40 mouse cellular contexts compared by ENCODE assay signal in genomic region chr3:15331545-15331944, GRCm38 (mm10). TPM values are rescaled to one million over a fixed set of nuclear protein-coding genes. Genes with fewer than 3 reads are reported as not detected.
DNase-seq lines count a peak whose midpoint lies in the region; ATAC-seq and TF ChIP-seq lines count a peak whose summit lies in the region.
"Had no signal": no experiment of that assay in that cellular context is flagged by ENCODE, and none has a peak within 500 bp of the region (broad histone marks: within the 10 kb centered on the region; RNA-seq: fewer than 3 reads in every experiment).

No protein-coding gene starts in this region.

- ATAC-seq in cerebellum, adult (ENCODE audit: insufficient number of reproducible peaks, low FRiP score, low TSS enrichment): peak; percentile 49; the same call in 1 of the 2 replicates
- peak; percentile 49 for ATAC-seq in lung, postnatal 0 days
- peak; percentile 80 for ATAC-seq in megakaryocyte, adult 5-6 weeks (ENCODE audit: poor library complexity, severe bottlenecking)
- ATAC-seq: forebrain, embryonic 15.5 days; hindbrain, postnatal 0 days; intestine, embryonic 15.5 days; midbrain, embryonic 16.5 days had no signal

- TF ChIP-seq EP300 in lung, postnatal 0 days (IDR thresholded peaks at IDR 0.05): no peak

- no peak for TF ChIP-seq POLR2A in cerebellum, adult 2 months (IDR thresholded peaks at IDR 0.05; ENCODE audit: borderline replicate concordance, insufficient read depth, low read length)

- H3K4me3 ChIP-seq in cerebellum, adult 2 months (replicated peaks; ENCODE audit: insufficient read depth, low read depth, low read length): no peak overlapping the region
- H3K4me3 ChIP-seq in lung, postnatal 0 days (ENCODE audit: low read depth, low read length): no peak overlapping the region
- H3K4me3 ChIP-seq: embryonic facial prominence, embryonic 13.5 days; forebrain, embryonic 10.5 days; forebrain, embryonic 15.5 days; intestine, embryonic 15.5 days; lung, embryonic 15.5 days; myocyte; neural tube, embryonic 12.5 days had no signal

- no peak overlapping the region for H3K9ac ChIP-seq in lung, postnatal 0 days (replicated peaks; ENCODE audit: low read depth)
- H3K9ac ChIP-seq: embryonic facial prominence, embryonic 13.5 days; forebrain, embryonic 15.5 days; intestine, embryonic 15.5 days; lung, embryonic 15.5 days; neural tube, embryonic 12.5 days had no signal

- H3K36me3 ChIP-seq in lung, postnatal 0 days (ENCODE audit: insufficient read depth, low read length): no peaks in the 10 kb centered on the region
- H3K36me3 ChIP-seq: embryonic facial prominence, embryonic 13.5 days; forebrain, embryonic 10.5 days; forebrain, embryonic 15.5 days; G1E; intestine, embryonic 15.5 days; lung, embryonic 15.5 days; neural tube, embryonic 12.5 days had no signal

- no peak for TF ChIP-seq CTCF in cerebellum, adult 2 months (IDR thresholded peaks at IDR 0.05; ENCODE audit: borderline replicate concordance, insufficient read depth, low read depth, low read length)
- no peak for TF ChIP-seq CTCF in lung, postnatal 0 days (IDR thresholded peaks at IDR 0.05)

- WGBS in cerebellum, adult 2 months: 66% methylated on average over 3 of the region's 3 CpGs
- WGBS in lung, postnatal 0 days: 63% methylated on average over 3 of the region's 3 CpGs

- H3K27me3 ChIP-seq in cerebellum, adult 2 months (ENCODE audit: control insufficient read depth, insufficient read depth, low read length): no peaks in the 10 kb centered on the region; the same call in 1 of the 2 replicates
- no peaks in the 10 kb centered on the region for H3K27me3 ChIP-seq in lung, postnatal 0 days (replicated peaks; ENCODE audit: insufficient read depth, low read length)
- H3K27me3 ChIP-seq: embryonic facial prominence, embryonic 13.5 days; forebrain, embryonic 15.5 days; intestine, embryonic 15.5 days; lung, embryonic 15.5 days; neural tube, embryonic 12.5 days had no signal

- no peaks in the 10 kb centered on the region for H3K4me1 ChIP-seq in cerebellum, adult 2 months (ENCODE audit: control insufficient read depth, insufficient read depth, low read length)
- H3K4me1 ChIP-seq in lung, postnatal 0 days (ENCODE audit: insufficient read depth, low read depth, low read length): no peaks in the 10 kb centered on the region
- H3K4me1 ChIP-seq: embryonic facial prominence, embryonic 13.5 days; forebrain, embryonic 10.5 days; forebrain, embryonic 15.5 days; intestine, embryonic 15.5 days; lung, embryonic 15.5 days; neural tube, embryonic 12.5 days had no signal

- no peaks in the 10 kb centered on the region for H3K9me3 ChIP-seq in lung, postnatal 0 days (ENCODE audit: low read length)
- H3K9me3 ChIP-seq: forebrain, embryonic 15.5 days; G1E; intestine, embryonic 15.5 days; lung, embryonic 15.5 days had no signal

- no peak for DNase-seq in cerebellum, adult 2 months
- peak; percentile 16 for DNase-seq in lung, postnatal 0 days (ENCODE audit: low spot score)
- DNase-seq in lung, postnatal 14 days: no peak
- DNase-seq in kidney, postnatal 36 days: no peak
- DNase-seq in right cerebral cortex, adult 2 months (ENCODE audit: low spot score in 2 of 2): no peak
- DNase-seq: adrenal gland, adult 8-10 months; cerebellum, adult 11 months; cerebellum, adult 9-11 months; gastrocnemius, postnatal 25 days; heart, postnatal 14 days; kidney, adult 8-10 months; layer of hippocampus, adult 9-11 months; right cerebral cortex, postnatal 14 days had no signal

- H3K27ac ChIP-seq in cerebellum, adult 2 months (ENCODE audit: insufficient read depth, low read length): no peak overlapping the region
- no peak overlapping the region for H3K27ac ChIP-seq in lung, postnatal 0 days (ENCODE audit: low read length)
- H3K27ac ChIP-seq: embryonic facial prominence, embryonic 13.5 days; forebrain, embryonic 10.5 days; forebrain, embryonic 15.5 days; hindbrain, postnatal 0 days; intestine, embryonic 15.5 days; kidney, postnatal 0 days; lung, embryonic 15.5 days; neural tube, embryonic 12.5 days had no signal

- no peak overlapping the region for H3K4me2 ChIP-seq in lung, postnatal 0 days (replicated peaks; ENCODE audit: low read depth, low read length)
- H3K4me2 ChIP-seq: embryonic facial prominence, embryonic 13.5 days; forebrain, embryonic 15.5 days; intestine, embryonic 15.5 days; lung, embryonic 15.5 days; midbrain, embryonic 11.5 days; neural tube, embryonic 12.5 days had no signal

RNA-seq across cellular contexts. Expression of gene Gm9733, which starts 0.6 kb away (rescaled TPM):
- polyA plus RNA-seq in cerebellum, adult 2 months (2012; rRNA removed): 0.21 TPM in 1 of 2 replicates, not detected in the other
- 3.3 and 3.7 TPM in 2 replicates for polyA plus RNA-seq in lung, postnatal 0 days (2015; fragmentation: Nextera tagmentation; extraction: Ambion mirVana)
- 145 and 147 TPM in 2 replicates for total RNA-seq in megakaryocyte, adult 5-6 weeks (2015)
- 94.2 and 98.9 TPM in 2 replicates for total RNA-seq in megakaryocyte, adult 5-6 weeks (2017)
- total RNA-seq: adrenal gland, adult 8-10 months; G1E; gastrocnemius, adult 18-20 months; gastrocnemius, postnatal 25 days; heart, adult 8-10 months; heart, postnatal 14 days; hindbrain, postnatal 0 days; left cerebral cortex, adult 18-20 months; left cerebral cortex, postnatal 14 days; liver, adult 2 months had no signal
- polyA plus RNA-seq: embryonic facial prominence, embryonic 13.5 days; forebrain, embryonic 10.5 days; forebrain, embryonic 15.5 days; frontal cortex, adult 2 months; G1E; heart, embryonic 14.5 days; hindbrain, embryonic 11.5 days; hindbrain, postnatal 0 days; intestine, embryonic 15.5 days; large intestine, adult 2 months; limb, embryonic 11.5 days; liver, adult 2 months; midbrain, embryonic 11.5 days; midbrain, embryonic 16.5 days; myocyte; neural tube, embryonic 12.5 days; small intestine, adult 2 months; stomach, embryonic 14.5 days; testis, adult 2 months had no signal
